In the genomic region with DNA sequence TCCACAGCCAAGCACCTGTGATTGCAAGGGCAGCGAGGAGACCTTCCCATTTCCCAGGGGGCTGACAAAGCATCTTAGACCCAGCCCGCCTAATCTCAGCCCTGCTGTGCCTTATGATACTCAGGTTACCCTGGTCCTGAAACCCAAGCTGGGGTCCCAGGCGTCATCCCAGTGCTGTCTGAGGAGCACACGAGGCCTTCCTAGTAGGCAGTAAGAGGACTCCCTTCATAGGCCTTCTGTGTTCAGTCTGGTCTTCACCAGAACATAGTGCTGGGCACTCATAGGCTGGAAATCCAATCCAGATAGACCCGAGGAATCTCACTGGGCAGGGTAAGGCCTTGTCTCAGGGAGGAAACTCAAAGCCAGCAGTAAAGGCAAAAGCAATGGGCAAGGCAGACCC, we compare ENCODE assay signal across 22 mouse cellular contexts. TPM values are rescaled to one million over a fixed set of nuclear protein-coding genes. Genes with fewer than 3 reads are reported as not detected.
DNase-seq lines count a peak whose midpoint lies in the region; ATAC-seq and TF ChIP-seq lines count a peak whose summit lies in the region.
"Had no signal": no experiment of that assay in that cellular context is flagged by ENCODE, and none has a peak within 500 bp of the region (broad histone marks: within the 10 kb centered on the region; RNA-seq: fewer than 3 reads in every experiment).

No protein-coding gene starts in this region.

- peaks cover 13% of the 10 kb centered on the region for H3K4me1 ChIP-seq in heart, embryonic 10.5 days
- peaks cover 36% of the 10 kb centered on the region for H3K4me1 ChIP-seq in midbrain, embryonic 10.5 days
- no peaks in the 10 kb centered on the region for H3K4me1 ChIP-seq in midbrain, embryonic 16.5 days (ENCODE audit: control insufficient read depth, insufficient read depth, low read length)
- H3K4me1 ChIP-seq in limb, embryonic 14.5 days (ENCODE audit: control insufficient read depth, insufficient read depth, low read length) = peaks cover 9% of the 10 kb centered on the region

- H3K4me3 ChIP-seq in heart, embryonic 10.5 days = no peak overlapping the region
- H3K4me3 ChIP-seq in midbrain, embryonic 10.5 days = no peak overlapping the region
- no peak overlapping the region for H3K4me3 ChIP-seq in midbrain, embryonic 16.5 days (ENCODE audit: low read depth, low read length)
- H3K4me3 ChIP-seq in limb, embryonic 14.5 days (replicated peaks; ENCODE audit: low read length) = no peak overlapping the region
- H3K4me3 ChIP-seq: kidney, embryonic 15.5 days had no signal

- H3K4me2 ChIP-seq in midbrain, embryonic 16.5 days (ENCODE audit: low read length) = no peak overlapping the region
- no peak overlapping the region for H3K4me2 ChIP-seq in limb, embryonic 14.5 days (replicated peaks; ENCODE audit: low read depth, low read length, severe bottlenecking)
- H3K4me2 ChIP-seq: kidney, embryonic 15.5 days had no signal

- no peak overlapping the region for H3K27ac ChIP-seq in heart, embryonic 10.5 days
- peak overlapping the region; percentile 75 for H3K27ac ChIP-seq in midbrain, embryonic 10.5 days (replicated peaks)
- no peak overlapping the region for H3K27ac ChIP-seq in midbrain, embryonic 16.5 days (ENCODE audit: low read length)
- H3K27ac ChIP-seq in limb, embryonic 14.5 days (replicated peaks; ENCODE audit: low read depth, low read length) = no peak overlapping the region
- H3K27ac ChIP-seq: hindbrain, postnatal 0 days; kidney, embryonic 15.5 days; macrophage; stomach, postnatal 0 days had no signal

- TF ChIP-seq POLR2A in limb, embryonic 14.5 days (IDR thresholded peaks at IDR 0.05; ENCODE audit: borderline replicate concordance, extremely low read depth, insufficient read depth, insufficient read length) = no peak

- ATAC-seq in midbrain, embryonic 16.5 days = no peak
- ATAC-seq in limb, embryonic 14.5 days (ENCODE audit: low FRiP score, low read depth) = peak; percentile 78; the same call in 1 of the 2 replicates
- ATAC-seq: forebrain, postnatal 0 days; hindbrain, postnatal 0 days; intestine, embryonic 16.5 days had no signal

- H3K36me3 ChIP-seq in heart, embryonic 10.5 days = 0 out of 2 replicates have a peak, but pooled peaks cover 2% of the 10 kb centered on the region
- no peaks in the 10 kb centered on the region for H3K36me3 ChIP-seq in midbrain, embryonic 10.5 days
- H3K36me3 ChIP-seq in midbrain, embryonic 16.5 days (ENCODE audit: control insufficient read depth, insufficient read depth, low read length) = no peaks in the 10 kb centered on the region
- no peaks in the 10 kb centered on the region for H3K36me3 ChIP-seq in limb, embryonic 14.5 days (ENCODE audit: control insufficient read depth, insufficient read depth, low read length)
- H3K36me3 ChIP-seq: kidney, embryonic 15.5 days had no signal

- 59% methylated on average over 5 of the region's 5 CpGs for WGBS in heart, embryonic 10.5 days
- WGBS in midbrain, embryonic 10.5 days = 56% methylated on average over 5 of the region's 5 CpGs
- 66% methylated on average over 5 of the region's 5 CpGs for WGBS in midbrain, embryonic 16.5 days
- WGBS in limb, embryonic 14.5 days = 64% methylated on average over 5 of the region's 5 CpGs

- DNase-seq in adrenal gland, postnatal 14 days = peak; percentile 0
- no peak for DNase-seq in adrenal gland, postnatal 4 days (ENCODE audit: low spot score in 2 of 2)
- DNase-seq in heart, embryonic 10.5 days (ENCODE audit: low spot score) = peak; percentile 75
- DNase-seq in heart, adult 8-10 months (ENCODE audit: low spot score) = no peak
- no peak for DNase-seq in midbrain, embryonic 10.5 days (ENCODE audit: low spot score)
- DNase-seq in limb, embryonic 14.5 days (ENCODE audit: low spot score) = no peak
- DNase-seq: adrenal gland, postnatal 10 days; cerebellum, adult 8-10 months; cerebellum, postnatal 36 days; embryo, embryonic 11 days; forebrain, postnatal 0 days; gastrocnemius, postnatal 14 days; heart, adult 18-20 months; heart, postnatal 36 days; layer of hippocampus, adult 9-11 months; right cerebral cortex, postnatal 14 days had no signal

- no peaks in the 10 kb centered on the region for H3K9me3 ChIP-seq in heart, embryonic 10.5 days
- no peaks in the 10 kb centered on the region for H3K9me3 ChIP-seq in midbrain, embryonic 10.5 days (replicated peaks)
- no peaks in the 10 kb centered on the region for H3K9me3 ChIP-seq in midbrain, embryonic 16.5 days (replicated peaks; ENCODE audit: control insufficient read depth, low read length, poor library complexity, severe bottlenecking)
- no peaks in the 10 kb centered on the region for H3K9me3 ChIP-seq in limb, embryonic 14.5 days (ENCODE audit: control insufficient read depth, low read length)
- H3K9me3 ChIP-seq: kidney, embryonic 15.5 days had no signal

- no peaks in the 10 kb centered on the region for H3K27me3 ChIP-seq in heart, embryonic 10.5 days (ENCODE audit: insufficient read depth, poor library complexity, severe bottlenecking)
- H3K27me3 ChIP-seq in midbrain, embryonic 10.5 days (ENCODE audit: low read depth, poor library complexity, severe bottlenecking) = peaks cover 52% of the 10 kb centered on the region
- H3K27me3 ChIP-seq in midbrain, embryonic 16.5 days (ENCODE audit: control insufficient read depth, insufficient read depth, low read depth, low read length) = no peaks in the 10 kb centered on the region
- H3K27me3 ChIP-seq in limb, embryonic 14.5 days (ENCODE audit: control insufficient read depth, insufficient read depth, low read length) = no peaks in the 10 kb centered on the region

- no peak overlapping the region for H3K9ac ChIP-seq in midbrain, embryonic 16.5 days (ENCODE audit: low read depth, low read length)
- H3K9ac ChIP-seq in limb, embryonic 14.5 days (ENCODE audit: low read depth, low read length, severe bottlenecking) = no peak overlapping the region
- H3K9ac ChIP-seq: forebrain, postnatal 0 days; kidney, embryonic 15.5 days had no signal

RNA-seq across cellular contexts. Expression of a gene that starts 14.7 kb away (rescaled TPM):
- 5.7 and 6.4 TPM in 2 replicates for total RNA-seq in adrenal gland, postnatal 14 days (2021)
- 1 to 10 TPM; 5.6 to 9.2 TPM for total RNA-seq in adrenal gland, postnatal 4 days (2021)
- polyA plus RNA-seq in heart, embryonic 10.5 days (2016; fragmentation: Nextera tagmentation; extraction: Ambion mirVana) = 10.8 and 17.1 TPM in 2 replicates
- total RNA-seq in heart, adult 8-10 months (2022) = 1 to 10 TPM; 4.8 to 7.4 (median 5.5) TPM
- 13.3 and 16.0 TPM in 2 replicates for polyA plus RNA-seq in midbrain, embryonic 10.5 days (2016; fragmentation: Nextera tagmentation; extraction: Ambion mirVana)
- 16.5 and 17.6 TPM in 2 replicates for polyA plus RNA-seq in midbrain, embryonic 16.5 days (2015; fragmentation: Nextera tagmentation; extraction: Ambion mirVana)
- 16.1 and 19.0 TPM in 2 replicates for polyA plus RNA-seq in limb, embryonic 14.5 days (2012; rRNA removed)
- polyA plus RNA-seq in limb, embryonic 14.5 days (2014; fragmentation: Nextera tagmentation; extraction: Ambion mirVana) = 20.2 and 23.2 TPM in 2 replicates

RNA-seq across cellular contexts. Expression of a gene that starts 14.9 kb away (rescaled TPM):
- total RNA-seq in adrenal gland, postnatal 14 days (2021) = 4.4 and 5.8 TPM in 2 replicates
- 10 to 100 TPM in 1 of 2 experiments, 1 to 10 TPM in 1; 9.5 to 11.0 TPM for total RNA-seq in adrenal gland, postnatal 4 days (2021)
- polyA plus RNA-seq in heart, embryonic 10.5 days (2016; fragmentation: Nextera tagmentation; extraction: Ambion mirVana) = 1.3 and 1.6 TPM in 2 replicates
- 1 to 10 TPM; 3.5 to 4.8 (median 4.0) TPM for total RNA-seq in heart, adult 8-10 months (2022)
- 2.1 and 2.4 TPM in 2 replicates for polyA plus RNA-seq in midbrain, embryonic 10.5 days (2016; fragmentation: Nextera tagmentation; extraction: Ambion mirVana)
- polyA plus RNA-seq in midbrain, embryonic 16.5 days (2015; fragmentation: Nextera tagmentation; extraction: Ambion mirVana) = 3.3 and 3.5 TPM in 2 replicates
- polyA plus RNA-seq in limb, embryonic 14.5 days (2012; rRNA removed) = 16.6 and 22.0 TPM in 2 replicates
- 4.3 and 4.5 TPM in 2 replicates for polyA plus RNA-seq in limb, embryonic 14.5 days (2014; fragmentation: Nextera tagmentation; extraction: Ambion mirVana)
- polyA plus RNA-seq: macrophage had no signal

RNA-seq across cellular contexts. Expression of a gene that starts 57.2 kb away (rescaled TPM):
- 117 and 147 TPM in 2 replicates for total RNA-seq in adrenal gland, postnatal 14 days (2021)
- total RNA-seq in adrenal gland, postnatal 4 days (2021) = 100 to 1,000 TPM in 1 of 2 experiments, 10 to 100 TPM in 1; 99.0 to 129 TPM
- polyA plus RNA-seq in heart, embryonic 10.5 days (2016; fragmentation: Nextera tagmentation; extraction: Ambion mirVana) = 83.5 and 102 TPM in 2 replicates
- total RNA-seq in heart, adult 8-10 months (2022) = 100 to 1,000 TPM; 146 to 174 (median 157) TPM
- polyA plus RNA-seq in midbrain, embryonic 10.5 days (2016; fragmentation: Nextera tagmentation; extraction: Ambion mirVana) = 62.0 and 66.0 TPM in 2 replicates
- 96.6 and 112 TPM in 2 replicates for polyA plus RNA-seq in midbrain, embryonic 16.5 days (2015; fragmentation: Nextera tagmentation; extraction: Ambion mirVana)
- polyA plus RNA-seq in limb, embryonic 14.5 days (2012; rRNA removed) = 84.5 and 110 TPM in 2 replicates
- 82.4 and 92.3 TPM in 2 replicates for polyA plus RNA-seq in limb, embryonic 14.5 days (2014; fragmentation: Nextera tagmentation; extraction: Ambion mirVana)

RNA-seq across cellular contexts. Expression of a gene that starts 57.7 kb away (rescaled TPM):
- total RNA-seq in adrenal gland, postnatal 14 days (2021) = 66.4 and 66.5 TPM in 2 replicates
- total RNA-seq in adrenal gland, postnatal 4 days (2021) = 10 to 100 TPM; 60.2 to 67.6 TPM
- 40.1 and 47.7 TPM in 2 replicates for polyA plus RNA-seq in heart, embryonic 10.5 days (2016; fragmentation: Nextera tagmentation; extraction: Ambion mirVana)
- total RNA-seq in heart, adult 8-10 months (2022) = 10 to 100 TPM; 37.0 to 49.9 (median 42.1) TPM
- polyA plus RNA-seq in midbrain, embryonic 10.5 days (2016; fragmentation: Nextera tagmentation; extraction: Ambion mirVana) = 30.6 and 30.7 TPM in 2 replicates
- polyA plus RNA-seq in midbrain, embryonic 16.5 days (2015; fragmentation: Nextera tagmentation; extraction: Ambion mirVana) = 36.6 and 37.0 TPM in 2 replicates
- polyA plus RNA-seq in limb, embryonic 14.5 days (2012; rRNA removed) = 13.4 and 14.1 TPM in 2 replicates
- polyA plus RNA-seq in limb, embryonic 14.5 days (2014; fragmentation: Nextera tagmentation; extraction: Ambion mirVana) = 13.6 and 18.4 TPM in 2 replicates

Comparison
In these comparisons a context has a peak if more than half of its experiments do, and no peak if none do; other contexts are left out.
1. DNase-seq: peak in adrenal gland, postnatal 14 days (single experiment) and heart, embryonic 10.5 days (single experiment); none in adrenal gland, postnatal 4 days (0 of 2), heart, adult 8-10 months (single experiment), midbrain, embryonic 10.5 days (single experiment) and limb, embryonic 14.5 days (single experiment).